Mouse (Mus musculus): ENCODE results near the gene Gas1.

The Gas1 gene

DNA sequence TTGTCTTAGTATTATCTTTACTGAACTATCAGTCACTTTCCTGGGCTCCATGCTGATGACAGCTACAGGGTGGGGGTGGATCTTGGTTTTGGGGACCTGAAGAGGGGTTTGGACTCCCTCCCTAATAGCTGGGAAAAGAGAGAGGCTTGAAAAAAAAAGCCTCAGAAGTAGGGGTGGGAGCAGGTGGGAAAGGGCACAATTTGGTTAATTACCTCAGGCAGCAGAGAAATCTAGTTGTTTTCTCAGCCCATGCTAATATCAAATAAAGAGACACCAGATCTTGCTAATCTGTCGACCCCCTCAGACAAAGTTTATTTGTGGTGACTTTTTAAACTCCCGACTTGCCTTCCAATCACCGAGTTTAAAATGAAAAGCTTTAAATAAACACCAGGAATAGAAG, 4.0 kb downstream of the Gas1 start:
- no peak for DNase-seq (ENCODE audit: low spot score)

DNA sequence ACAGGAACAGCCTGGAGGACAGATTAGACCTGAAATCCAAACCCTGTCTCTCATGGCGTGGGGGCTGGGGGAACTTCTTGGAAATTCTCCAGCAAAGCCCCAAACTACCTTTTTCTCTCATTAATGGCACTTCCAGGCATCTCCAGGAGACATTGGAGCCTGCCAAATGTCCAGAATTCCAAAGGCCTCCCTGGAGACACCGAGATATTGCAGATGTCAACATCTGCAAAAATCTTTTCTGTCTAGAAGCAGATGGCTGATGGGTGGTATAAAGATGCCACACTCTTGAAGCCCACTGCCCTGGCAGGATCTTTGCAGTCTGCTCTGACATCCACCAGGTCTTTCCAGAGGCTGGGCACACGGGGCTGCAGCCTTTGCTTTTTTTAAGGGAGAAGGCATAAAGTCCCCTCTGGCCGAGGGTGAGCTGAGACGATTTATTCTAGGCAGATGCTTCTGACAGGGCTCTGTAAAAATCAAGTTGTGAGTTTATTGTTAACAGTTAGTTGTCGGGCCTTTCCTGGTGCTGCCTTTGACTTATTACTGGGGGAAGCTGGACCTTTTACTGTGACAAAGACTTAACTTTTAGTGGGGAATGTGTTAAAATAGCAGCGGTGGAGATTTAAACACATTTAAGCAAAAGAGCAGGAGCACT, 4.7 kb downstream of the Gas1 start:
- DNase-seq (ENCODE audit: low spot score), result peak; percentile 31

DNA sequence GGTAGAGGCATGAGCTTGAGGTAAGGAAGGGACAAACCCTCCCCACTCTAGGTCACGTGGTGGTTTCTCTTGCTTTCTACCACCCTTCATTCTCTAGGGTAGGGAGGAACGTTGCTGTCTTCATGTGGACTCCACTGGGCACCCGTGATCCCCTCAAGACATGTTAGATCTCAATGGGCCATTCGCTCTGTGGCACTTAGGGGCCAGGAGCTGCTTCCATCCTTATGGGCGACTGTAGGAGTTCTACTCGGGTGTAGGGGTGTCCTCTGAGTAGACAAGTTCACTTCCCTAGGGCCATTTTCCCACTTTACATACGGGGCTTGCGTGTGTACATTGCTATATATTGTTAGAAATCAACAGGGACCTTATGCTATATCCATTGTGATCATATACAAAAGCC, 5.4 kb downstream of the Gas1 start:
- DNase-seq (ENCODE audit: low spot score), result no peak

DNA sequence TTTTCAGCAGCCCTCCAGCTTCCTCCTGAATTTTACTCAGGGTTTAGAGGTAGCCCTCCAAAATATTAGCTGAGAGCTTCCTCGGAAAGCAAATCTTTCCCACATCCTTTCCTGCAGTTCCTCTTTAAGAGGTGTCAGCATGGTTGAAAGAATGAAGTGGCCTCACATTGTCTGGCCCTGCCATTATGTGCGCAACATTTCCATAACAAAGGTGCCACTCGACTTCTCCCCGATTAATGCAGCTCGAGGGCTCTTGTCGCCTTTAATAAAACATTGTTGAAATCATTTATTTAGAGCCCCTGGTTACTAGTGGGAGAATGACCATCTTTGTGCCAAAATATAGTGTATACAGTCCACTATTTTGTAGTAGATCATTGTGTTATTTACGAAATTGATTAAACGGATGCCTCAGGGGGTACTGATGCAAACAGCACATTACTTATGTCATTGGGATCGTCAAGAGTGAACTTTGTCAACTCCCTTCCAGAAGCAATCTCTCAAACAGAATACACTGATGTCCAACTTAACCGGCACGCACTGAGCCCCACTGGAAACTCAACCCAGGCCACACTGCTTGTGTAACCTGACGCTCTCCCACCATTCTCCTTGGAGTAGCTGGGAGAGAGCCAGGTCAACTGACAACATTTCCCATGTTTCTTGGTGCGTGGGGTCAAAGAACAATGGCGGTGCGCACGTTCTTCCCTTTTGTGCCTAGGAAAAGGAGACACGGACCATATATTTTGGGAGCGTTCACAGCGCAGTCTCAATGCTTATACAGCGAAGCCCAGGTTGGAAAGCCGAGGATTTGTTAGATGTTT, 6.1 kb downstream of the Gas1 start:
- DNase-seq (ENCODE audit: low spot score), result peak; percentile 53

DNA sequence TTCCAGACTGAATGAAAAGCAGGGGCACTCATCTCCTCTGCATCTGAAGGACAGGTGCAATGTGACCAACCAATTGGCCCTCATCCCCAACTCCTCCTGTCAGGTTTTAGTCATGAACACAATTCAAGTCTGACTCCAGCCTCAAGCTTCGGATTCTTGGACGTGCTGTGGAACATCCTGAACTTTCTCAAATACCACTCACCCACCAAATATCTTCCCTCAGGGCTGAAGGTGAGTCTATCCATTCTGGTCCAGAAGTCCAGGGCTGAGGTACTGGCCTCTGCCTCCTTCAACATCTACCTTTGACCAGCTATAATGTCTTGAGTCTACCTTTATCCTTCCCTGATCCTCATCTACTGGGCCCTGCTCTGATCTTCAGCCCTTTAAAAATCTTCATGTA, 8.1 kb downstream of the Gas1 start:
- no peak for DNase-seq (ENCODE audit: low spot score)

DNA sequence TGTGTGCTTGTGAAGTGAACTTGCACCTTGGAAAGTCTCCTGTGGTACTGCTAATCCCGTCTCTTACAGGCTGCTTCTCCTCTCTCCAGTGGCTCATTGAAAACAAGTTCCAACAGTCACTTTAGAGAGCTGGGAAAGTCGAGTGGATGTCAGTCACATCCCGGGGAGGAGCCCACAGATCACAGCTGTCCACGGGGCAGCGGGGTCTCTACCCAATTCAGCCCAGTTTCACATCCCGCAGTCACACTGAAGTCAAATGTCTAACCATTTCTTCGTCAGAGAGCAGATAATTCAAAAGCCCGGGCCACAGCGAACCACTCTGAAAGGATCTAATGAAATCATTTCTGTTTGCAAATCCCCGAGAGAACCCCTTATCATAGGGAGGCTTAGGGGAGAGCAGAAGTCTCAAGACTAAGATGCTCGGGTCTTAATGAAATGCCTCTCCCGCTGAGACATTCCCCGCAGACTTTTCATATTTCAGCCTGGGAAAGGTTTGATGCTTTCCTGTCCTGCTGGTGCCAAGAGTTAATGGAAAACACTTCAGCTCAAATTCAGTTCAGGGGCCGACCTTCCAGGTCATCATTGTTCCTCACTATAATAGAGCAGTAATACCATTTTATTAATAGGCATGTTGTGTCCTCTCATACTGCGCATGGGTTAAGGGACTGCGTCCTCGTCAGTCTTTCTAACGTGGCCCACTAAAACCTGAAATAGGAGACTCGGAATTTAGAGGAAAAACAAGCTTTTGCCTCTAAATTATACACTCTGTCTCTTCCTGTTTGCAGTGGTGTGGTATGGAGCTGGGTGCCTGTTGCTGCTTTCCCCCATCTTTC, 20.7 kb downstream of the Gas1 start:
- DNase-seq (ENCODE audit: low spot score), result peak; percentile 38

DNA sequence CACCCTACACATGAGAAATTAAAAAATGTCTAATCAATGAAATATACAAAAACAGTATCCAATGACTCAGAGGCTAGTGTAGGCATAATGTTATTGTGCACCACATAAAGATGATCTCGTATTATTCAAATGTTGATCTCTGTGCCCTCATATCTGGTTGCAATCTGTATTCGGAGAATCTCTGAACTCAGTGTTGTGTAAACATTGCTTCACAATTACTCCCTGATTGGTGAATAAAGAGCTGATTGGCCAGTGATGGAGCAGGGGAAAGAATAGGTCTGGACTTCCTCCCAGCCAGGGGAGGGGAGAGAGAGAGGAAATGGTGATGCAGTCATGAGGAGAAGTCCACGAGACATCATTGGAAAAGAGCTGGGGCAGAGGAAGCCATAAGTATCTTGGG, 23.0 kb downstream of the Gas1 start:
- DNase-seq (ENCODE audit: low spot score), result no peak

DNA sequence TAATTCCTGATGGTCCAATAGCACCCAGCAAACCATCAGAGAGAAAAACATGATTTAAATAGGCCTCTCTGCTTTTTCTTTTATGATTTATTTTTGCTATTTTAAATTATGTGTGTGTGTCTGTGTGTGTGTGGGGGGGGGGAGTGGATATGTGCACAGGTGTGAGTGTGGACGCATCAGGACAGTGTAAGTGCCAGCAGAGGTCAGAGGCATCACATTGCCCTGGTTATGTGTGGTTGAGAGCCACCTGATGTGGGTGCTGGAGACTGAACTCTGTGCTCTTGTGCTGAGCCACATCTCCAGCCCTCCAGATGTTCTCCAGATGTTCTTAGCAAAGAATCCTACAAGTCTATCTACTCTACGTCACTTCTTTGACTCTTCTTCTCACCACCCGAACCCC, 28.9 kb downstream of the Gas1 start:
- no peak for DNase-seq (ENCODE audit: low spot score)

DNA sequence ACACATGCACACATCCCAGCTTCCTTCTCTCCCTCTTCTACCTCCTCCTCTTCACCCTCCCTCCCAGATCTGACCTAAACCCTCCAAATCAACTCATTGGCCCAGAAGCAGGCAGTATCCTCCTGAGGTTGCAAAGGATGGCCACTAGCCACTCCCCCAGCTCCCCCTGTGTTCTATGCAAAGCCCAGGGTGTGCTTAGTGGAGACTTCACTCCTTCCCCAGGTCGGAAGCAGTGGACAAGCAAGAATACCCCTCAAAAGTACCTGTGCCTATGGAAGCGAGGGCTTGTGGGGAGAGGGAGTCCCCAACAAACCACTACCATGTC, 29.3 kb downstream of the Gas1 start:
- DNase-seq (ENCODE audit: low spot score), result peak; percentile 68

DNA sequence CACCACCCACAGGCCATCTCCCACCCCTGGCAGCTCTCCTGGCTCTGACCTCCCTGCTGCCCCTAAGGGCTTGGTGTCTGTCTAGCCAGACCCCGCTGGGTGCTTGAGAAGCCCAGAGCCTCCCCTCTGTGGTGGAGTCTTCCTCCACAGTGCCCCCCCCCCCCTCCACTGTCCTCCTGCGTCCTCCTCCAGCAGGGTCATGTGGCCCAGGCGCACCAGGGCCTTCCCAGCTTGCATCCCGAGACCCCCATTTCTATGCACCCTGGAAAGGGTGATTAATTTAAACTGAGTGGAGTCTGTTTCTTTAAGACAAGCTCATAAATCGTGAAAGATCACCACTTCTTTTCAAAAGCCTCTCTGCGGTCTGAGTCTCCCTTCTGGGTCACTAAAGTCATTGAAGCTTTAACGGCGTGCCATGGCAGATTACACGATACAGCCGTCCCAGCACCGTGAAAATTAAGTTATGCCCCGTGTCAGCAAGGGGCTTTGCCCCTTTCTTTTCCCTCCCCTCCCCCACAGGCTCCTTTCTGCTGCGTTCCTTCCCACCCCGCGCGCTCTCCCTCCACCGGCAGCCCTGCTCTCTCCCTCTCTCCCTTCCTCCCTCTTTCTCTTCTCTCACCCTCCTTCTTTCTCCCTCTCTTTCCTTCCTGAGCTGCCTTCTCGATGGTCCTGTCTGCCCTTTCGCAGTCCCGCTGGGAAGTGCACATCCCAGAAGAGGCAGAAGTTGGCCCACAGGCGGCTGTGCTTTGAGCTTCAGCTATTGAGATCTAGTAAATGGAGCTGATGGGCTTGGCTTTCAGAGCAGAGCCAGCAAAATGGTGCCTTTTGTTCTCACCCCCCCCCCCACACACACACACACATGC, 29.9 kb downstream of the Gas1 start:
- peak; percentile 71 for DNase-seq (ENCODE audit: low spot score)

DNA sequence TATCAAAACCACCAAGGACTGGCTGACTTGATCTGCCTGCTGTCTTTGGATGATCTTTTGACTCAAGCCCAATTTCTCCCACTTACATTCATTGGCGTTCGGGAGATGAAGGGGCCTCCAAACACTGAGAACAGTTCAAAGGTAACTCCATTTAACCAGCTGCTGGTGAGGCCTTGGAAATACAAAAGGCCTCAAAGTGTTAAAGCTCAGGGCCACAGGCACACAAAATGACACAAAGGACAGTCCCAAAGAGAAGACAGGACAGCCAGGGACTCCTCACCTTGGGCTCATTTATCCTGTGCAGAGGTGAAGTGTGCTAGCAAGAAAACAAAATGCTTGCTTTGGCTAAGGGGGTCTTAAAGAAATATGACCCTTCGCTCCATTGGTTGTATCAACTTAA, 30.9 kb downstream of the Gas1 start:
- DNase-seq (ENCODE audit: low spot score), result no peak

DNA sequence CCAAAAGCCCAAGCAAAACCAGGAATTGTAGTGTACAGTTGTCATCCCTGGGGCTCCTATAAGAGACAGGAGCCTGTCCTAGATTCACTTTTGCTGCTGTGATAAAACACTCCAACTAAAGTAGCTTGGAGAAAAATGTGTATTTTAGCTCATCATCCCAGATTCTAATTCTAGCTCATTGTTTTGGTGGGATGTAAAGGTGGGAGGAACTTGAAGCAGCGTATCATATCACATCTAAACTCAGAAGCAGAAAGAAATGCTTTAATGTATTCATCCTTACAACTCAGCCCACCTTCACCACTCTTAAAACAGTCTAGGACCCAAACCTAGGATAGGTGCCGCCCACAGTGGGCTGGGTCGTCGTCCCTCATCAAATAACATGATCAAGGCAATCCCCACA, 40.2 kb downstream of the Gas1 start:
- no peak for DNase-seq (ENCODE audit: low spot score)

DNA sequence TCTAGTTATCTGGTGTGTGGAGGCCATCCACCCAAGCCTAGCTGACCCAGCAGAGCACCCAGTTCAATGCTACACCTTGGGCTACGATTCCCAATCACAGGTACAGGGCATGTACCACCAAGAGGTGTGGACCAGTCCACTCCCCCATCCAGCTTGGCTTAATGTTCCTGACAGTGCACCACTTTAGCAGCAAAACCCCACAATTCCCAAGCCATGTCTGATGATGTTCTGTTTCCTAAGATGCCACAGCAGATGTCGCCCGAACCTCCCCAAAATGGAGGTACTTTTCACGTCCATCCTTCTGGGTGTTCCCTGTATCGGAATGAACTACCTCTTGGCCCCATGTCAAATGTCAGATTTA, 42.7 kb downstream of the Gas1 start:
- no peak for DNase-seq (ENCODE audit: low spot score)

DNA sequence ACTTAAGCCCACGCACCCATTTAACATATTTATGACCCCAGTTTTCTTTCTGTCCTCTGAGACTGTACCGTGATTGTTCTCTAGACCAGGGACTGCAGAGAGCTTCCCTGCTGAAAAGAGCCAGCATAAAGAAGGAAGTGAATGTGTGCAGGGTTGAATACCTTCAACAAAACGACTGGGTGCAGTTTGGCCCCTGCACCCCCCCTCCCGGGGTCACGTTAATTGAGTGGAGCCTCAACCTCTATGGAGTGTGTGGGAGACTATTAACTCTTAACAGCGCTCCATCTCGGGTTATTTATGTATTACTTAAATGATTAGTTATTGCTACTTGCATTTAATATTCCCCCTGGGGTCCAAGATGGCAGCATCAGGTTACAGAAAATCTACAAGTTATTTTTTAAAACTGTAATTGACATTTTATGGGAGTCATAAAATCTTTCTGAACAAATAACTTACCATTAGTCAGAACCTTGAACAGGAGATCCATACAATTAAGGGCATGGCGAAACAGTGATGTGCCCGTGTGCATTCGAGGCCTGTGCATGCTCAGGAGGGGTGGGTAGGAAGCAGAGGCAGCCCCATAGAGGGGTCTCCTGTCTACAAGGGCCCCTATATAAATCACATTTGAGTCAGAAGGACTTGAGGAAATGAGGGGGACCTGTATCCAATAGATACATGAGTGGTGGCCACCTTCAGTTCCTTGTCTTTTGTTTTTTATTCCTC, 43.3 kb downstream of the Gas1 start:
- DNase-seq (ENCODE audit: low spot score), result no peak

DNA sequence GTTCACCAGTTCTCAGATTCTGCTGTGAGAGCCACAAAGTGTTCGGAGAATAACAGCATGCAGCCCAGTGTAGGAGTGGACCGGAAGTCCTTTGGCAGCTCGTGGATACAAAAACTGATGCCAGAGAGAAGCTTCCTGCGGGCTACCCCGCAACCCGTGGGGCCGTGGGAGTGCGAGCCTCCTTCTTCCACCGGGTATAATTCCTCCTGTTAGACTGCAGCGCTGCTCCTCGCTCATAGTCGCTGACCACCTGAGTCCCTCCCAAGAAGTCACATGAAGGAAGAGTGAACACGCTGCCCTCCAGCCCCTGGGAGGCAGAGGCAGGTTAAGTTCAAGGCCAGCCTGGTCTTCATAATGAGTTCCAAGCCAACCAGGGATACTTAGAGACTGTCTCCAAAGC, 45.4 kb downstream of the Gas1 start:
- DNase-seq (ENCODE audit: low spot score), result no peak

DNA sequence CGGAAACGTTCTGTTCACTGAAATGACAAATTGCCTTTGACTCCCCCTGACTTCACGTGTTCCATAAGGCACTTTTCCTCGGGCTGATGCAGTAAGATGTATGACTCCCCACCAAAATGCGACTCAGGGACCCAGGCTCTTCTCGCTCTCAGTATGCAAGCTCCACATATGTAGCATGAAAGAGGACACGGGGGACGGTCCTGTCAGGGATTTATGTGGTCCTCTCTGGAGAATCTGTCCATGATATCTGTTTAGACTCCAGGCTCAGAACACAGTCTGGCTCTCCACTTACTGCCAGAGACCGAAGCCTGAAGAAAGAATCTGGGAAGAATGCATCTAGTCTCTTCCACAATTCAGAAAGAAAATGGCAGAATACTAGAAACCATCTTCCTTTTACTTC, 47.6 kb downstream of the Gas1 start:
- no peak for DNase-seq (ENCODE audit: low spot score)

DNA sequence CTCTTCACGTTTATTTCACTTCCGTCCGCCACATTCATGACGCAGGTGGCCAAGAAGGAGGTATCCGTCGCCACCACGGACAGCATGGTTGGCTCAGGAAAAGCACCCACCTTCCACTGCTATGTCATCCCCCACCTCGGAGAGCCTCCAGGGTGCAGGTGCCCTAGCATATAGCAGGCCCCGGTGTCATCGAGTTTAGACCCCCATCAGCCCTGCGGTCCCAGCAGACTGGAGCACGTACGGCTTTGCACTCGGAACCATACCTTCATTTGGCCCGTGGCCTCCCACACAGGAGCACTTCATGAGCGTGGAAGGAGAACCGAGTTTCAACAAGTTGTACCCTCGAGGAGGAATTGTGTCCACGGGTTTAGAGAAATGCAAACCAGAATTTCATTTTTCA, 50.8 kb downstream of the Gas1 start:
- DNase-seq (ENCODE audit: low spot score), result no peak

DNA sequence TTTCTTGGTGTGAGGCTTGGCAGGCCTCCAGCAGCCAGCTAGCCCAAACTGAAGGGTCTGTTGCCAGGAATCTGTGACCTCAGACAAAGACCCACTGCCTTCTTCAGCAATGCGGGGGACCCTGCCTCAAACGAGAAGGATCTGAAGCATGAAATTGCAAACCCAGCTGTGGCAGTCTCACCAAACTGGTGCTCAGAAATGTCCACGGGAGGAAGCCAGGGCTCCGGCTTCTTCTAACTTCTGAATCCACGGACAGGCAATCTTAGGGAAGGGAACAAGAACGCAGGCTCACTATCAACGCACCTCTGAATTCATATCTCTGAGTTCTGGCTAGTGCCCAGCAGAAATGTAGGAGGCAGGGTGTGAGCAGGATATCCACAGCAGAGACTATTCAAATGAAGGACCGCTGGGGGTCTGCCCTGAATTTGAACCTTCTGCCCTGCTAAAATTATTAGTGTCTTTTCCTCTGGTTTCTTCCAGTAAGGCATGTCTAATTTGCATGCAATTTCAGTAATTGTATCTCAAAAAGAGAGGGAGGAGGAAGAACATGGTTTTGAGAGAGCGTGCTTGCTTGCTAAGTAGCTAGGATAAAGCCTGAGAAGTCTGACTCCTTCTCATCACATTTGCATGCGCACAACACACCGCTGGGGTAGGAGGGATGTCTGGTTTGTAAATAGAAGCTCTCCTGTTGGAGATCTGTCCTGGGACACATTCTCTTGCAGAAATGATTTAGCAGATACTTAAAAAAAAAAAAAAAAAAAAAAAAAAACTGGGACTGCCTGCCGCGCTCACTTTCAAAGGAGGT, 51.5 kb downstream of the Gas1 start:
- peak; percentile 47 for DNase-seq (ENCODE audit: low spot score)

DNA sequence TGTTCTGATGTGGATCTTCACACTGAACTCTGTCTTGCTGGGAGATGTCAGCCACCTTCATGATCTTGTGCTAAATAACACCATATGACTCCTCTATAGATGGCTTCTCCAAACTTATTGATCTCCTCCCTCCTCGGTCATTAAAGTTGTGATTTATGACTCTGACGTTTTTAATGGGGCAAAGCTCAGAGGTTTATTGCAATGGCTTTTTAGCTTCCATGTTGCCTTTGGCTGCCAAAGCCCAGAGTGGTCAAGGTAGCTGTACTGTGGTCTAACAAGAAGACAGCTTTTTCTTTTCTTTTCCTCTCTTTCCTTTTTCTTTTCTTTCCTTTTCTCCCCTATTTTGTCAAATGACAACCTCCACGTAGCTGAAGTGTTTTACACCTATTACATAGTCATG, 52.1 kb downstream of the Gas1 start:
- no peak for DNase-seq (ENCODE audit: low spot score)

DNA sequence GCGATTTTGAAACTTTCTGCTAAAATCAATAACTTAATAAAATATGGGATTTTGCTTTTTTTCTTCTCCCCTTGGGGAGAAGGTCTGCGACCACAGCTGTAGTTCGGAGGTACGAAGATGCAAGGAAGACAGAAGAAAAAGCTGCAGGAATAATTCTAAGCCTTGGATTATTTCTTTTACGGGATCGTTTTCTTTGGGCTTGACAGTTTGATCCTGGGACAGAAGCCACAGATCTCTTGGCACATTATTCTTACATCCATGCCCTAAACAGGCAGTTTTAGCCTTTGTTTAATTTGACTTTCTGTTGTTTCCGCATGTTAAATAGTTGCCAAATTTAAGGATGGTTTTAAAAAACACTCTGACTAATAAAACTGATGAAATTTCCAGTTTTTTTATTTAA, 52.7 kb downstream of the Gas1 start:
- no peak for DNase-seq (ENCODE audit: low spot score)
